In genomic region chr13:110394291-110395178, GRCm38 (mm10) we compare ENCODE assay signal across 8 mouse cellular contexts. TPM values are rescaled to one million over a fixed set of nuclear protein-coding genes. Genes with fewer than 3 reads are reported as not detected.
DNase-seq lines count a peak whose midpoint lies in the region; ATAC-seq lines count a peak whose summit lies in the region.

Gene Plk2 (plus strand): TSS chr13:110395046.

- no peaks in the 10 kb centered on the region for H3K27me3 ChIP-seq in hindbrain, embryonic 16.5 days (replicated peaks; ENCODE audit: control insufficient read depth, insufficient read depth, low read length)

- H3K4me3 ChIP-seq in hindbrain, embryonic 16.5 days (ENCODE audit: low read length), result peak within 1 kb of the TSS; percentile 91

- H3K27ac ChIP-seq in hindbrain, embryonic 16.5 days (ENCODE audit: low read depth, low read length), result peak within 1 kb of the TSS; percentile 94

- H3K9me3 ChIP-seq in hindbrain, embryonic 16.5 days (ENCODE audit: control insufficient read depth, low read length), result peaks cover 2% of the 10 kb centered on the region

- ATAC-seq in hindbrain, embryonic 16.5 days, result peak; percentile 96

- peak within 1 kb of the TSS; percentile 96 for H3K9ac ChIP-seq in hindbrain, embryonic 16.5 days (ENCODE audit: low read depth, low read length)

- peaks cover 3% of the 10 kb centered on the region for H3K4me1 ChIP-seq in hindbrain, embryonic 16.5 days (ENCODE audit: control insufficient read depth, insufficient read depth, low read depth, low read length)

- DNase-seq in ZHBTc4 (ENCODE audit: low read depth, low spot score), result peak; percentile 93
- DNase-seq in cerebellum, postnatal 4 days (ENCODE audit: low spot score in 2 of 2), result peak; percentile 93 to 97
- peak; percentile 93 for DNase-seq in gastrocnemius, adult 18-20 months (ENCODE audit: low spot score)
- DNase-seq in left cerebral cortex, adult 11 months (ENCODE audit: low spot score), result peak; percentile 89
- DNase-seq in lung, postnatal 36 days, result peak; percentile 95
- peak; percentile 89 for DNase-seq in retina, embryonic 14.5 days (ENCODE audit: low spot score)
- peak; percentile 89 to 93 for DNase-seq in thymus, postnatal 36 days

- H3K36me3 ChIP-seq in hindbrain, embryonic 16.5 days (ENCODE audit: control insufficient read depth, insufficient read depth, low read length), result peaks cover 22% of the 10 kb centered on the region

- under 1% methylated on average over 66 of the region's 71 CpGs for WGBS in hindbrain, embryonic 16.5 days

- H3K4me2 ChIP-seq in hindbrain, embryonic 16.5 days (ENCODE audit: low read length), result peak within 1 kb of the TSS; percentile 99

RNA-seq across cellular contexts. Expression of gene Plk2, which starts in this region (rescaled TPM):
- total RNA-seq in gastrocnemius, adult 18-20 months (2021), result 1 to 10 TPM; 2.4 to 6.0 TPM
- polyA plus RNA-seq in hindbrain, embryonic 16.5 days (2015; fragmentation: Nextera tagmentation; extraction: Ambion mirVana), result 125 and 127 TPM in 2 replicates

Comparison
In these comparisons a context has a peak if more than half of its experiments do, and no peak if none do; other contexts are left out.
1. Peak in every context shown above with its lines: DNase-seq, ATAC-seq, H3K4me3 ChIP-seq and H3K27ac ChIP-seq.